Mouse (Mus musculus): ENCODE measurements around the gene Mettl3.

DNA sequence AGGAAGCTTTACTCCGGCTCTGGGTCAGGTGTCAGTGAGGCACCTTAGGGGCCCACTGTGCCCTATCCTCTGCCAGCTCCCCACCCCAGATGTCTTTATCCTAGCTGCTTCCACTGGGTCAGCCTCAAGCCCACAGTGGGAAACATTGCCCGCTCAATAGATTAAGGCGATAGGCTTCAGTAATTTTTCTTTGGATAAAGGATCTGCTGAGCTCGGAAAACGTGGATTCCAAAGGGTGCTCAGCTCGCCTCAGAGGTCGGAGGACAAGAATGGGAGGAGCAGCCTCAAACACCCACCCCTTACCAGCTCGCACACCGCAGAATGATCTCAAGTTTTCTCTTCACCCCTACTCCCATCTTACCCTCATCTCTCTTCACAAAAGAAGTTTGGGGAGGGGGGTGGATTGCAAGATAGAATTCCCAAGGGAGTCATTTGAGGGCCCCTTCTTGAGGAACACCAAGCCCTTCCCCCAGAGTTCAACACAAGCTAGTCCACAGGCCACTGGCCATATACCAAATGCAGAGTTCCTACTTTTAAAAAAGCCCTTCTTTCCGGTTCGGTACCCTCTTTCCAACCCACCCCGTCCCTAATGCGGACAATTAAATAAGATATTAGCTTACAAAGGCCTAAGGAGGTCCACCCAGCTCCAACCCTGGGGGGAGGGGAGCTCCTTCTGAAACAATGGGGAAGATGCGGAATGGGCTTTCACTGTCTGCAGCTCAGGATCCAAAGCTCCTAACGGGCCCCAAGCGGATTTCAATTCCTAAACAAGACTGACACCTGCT is 11.7 kb upstream of the Mettl3 start:
- TF ChIP-seq CTCF (IDR thresholded peaks at IDR 0.05; ENCODE audit: low read depth) (no peak), EP300 (IDR thresholded peaks at IDR 0.05; ENCODE audit: low read depth) (no peak)
